Mouse (Mus musculus) limb, embryonic 13.5 days (tissue): ENCODE measurements around the gene Tmem203. TPM values are rescaled to one million over a fixed set of nuclear protein-coding genes. Genes with fewer than 3 reads are reported as not detected.

Experiments
- ATAC-seq: fragments of 200-750 bp; cut with Nextera tagmentation; 2 replicates; pipeline ENCODE4 v1.8.0; 2017; ENCODE audit warnings: low read depth, moderate number of reproducible peaks, moderate TSS enrichment; ENCODE audit not compliant: low FRiP score
- H3K27ac ChIP-seq: fragments of 300-500 bp; sonication (generic); 2 replicates; pipeline ENCODE4 v1.5.1; 2015; ENCODE audit warnings: inconsistent platforms, mild to moderate bottlenecking, moderate library complexity
- H3K27me3 ChIP-seq: fragments of 300-500 bp; sonication (generic); 2 replicates; pipeline ENCODE4 v1.6.1; 2015; ENCODE audit warnings: mild to moderate bottlenecking, inconsistent platforms
- H3K36me3 ChIP-seq: fragments of 300-500 bp; sonication (generic); 2 replicates; pipeline ENCODE4 v1.6.1; 2015; ENCODE audit warnings: inconsistent platforms, mild to moderate bottlenecking, moderate library complexity
- H3K4me1 ChIP-seq: fragments of 300-500 bp; sonication (generic); 2 replicates; pipeline ENCODE4 v1.6.1; 2015; ENCODE audit warnings: inconsistent platforms
- H3K4me2 ChIP-seq: fragments of 300-500 bp; sonication (generic); replicated peaks from 2 replicates; pipeline ENCODE4 v1.6.1; 2015; ENCODE audit warnings: inconsistent platforms, mild to moderate bottlenecking, moderate library complexity
- H3K4me3 ChIP-seq: fragments of 300-500 bp; sonication (generic); 2 replicates; pipeline ENCODE4 v1.5.1; 2015; ENCODE audit warnings: moderate library complexity, mild to moderate bottlenecking, inconsistent platforms
- H3K9ac ChIP-seq: fragments of 300-500 bp; sonication (generic); 2 replicates; pipeline ENCODE4 v1.6.1; 2015; ENCODE audit warnings: mild to moderate bottlenecking, inconsistent platforms
- H3K9me3 ChIP-seq: fragments of 300-500 bp; sonication (generic); 2 replicates; pipeline ENCODE4 v1.6.1; 2016; ENCODE audit warnings: inconsistent platforms
- WGBS: fragments of 180-500 bp; shearing (Covaris S2); methylation state at CpG from one replicate; pipeline ENCODE4 v1.1.7; 2015; 5-methylcytosine and 5-hydroxymethylcytosine counted together
- polyA plus RNA-seq: library from polyadenylated mRNA; unstranded; fragments of >200 nt; fragmentation: Nextera tagmentation; extraction: Ambion mirVana; gene quantifications from 2 replicates; pipeline ENCODE4 v1.2.1, GENCODE M21; 2015

Gene Tmem203
- polyA plus RNA-seq, 1 experiment from 2014 or later = 23.6 TPM

GRCm38 (mm10) chr2:25234551-25235220 lies 20.6 kb upstream of the Tmem203 start:
- Histone ChIP-seq H3K4me1 (no peaks in the 10 kb centered on the region), H3K36me3 (no peaks in the 10 kb centered on the region), H3K27ac (no peak overlapping the region), H3K9me3 (no peaks in the 10 kb centered on the region), H3K9ac (no peak overlapping the region), H3K27me3 (peaks cover 51% of the 10 kb centered on the region), H3K4me3 (no peak overlapping the region), H3K4me2 (no peak overlapping the region)
- ATAC-seq = no peak
- 70% methylated on average over 5 of the region's 5 CpGs for WGBS

- peaks cover 49% of the 10 kb centered on the region for H3K27me3 ChIP-seq
- no peaks in the 10 kb centered on the region for H3K36me3 ChIP-seq
- H3K9me3 ChIP-seq = no peaks in the 10 kb centered on the region
- no peak for ATAC-seq
- no peak within 1 kb of the TSS for H3K9ac ChIP-seq
- H3K4me2 ChIP-seq = no peak within 1 kb of the TSS
- WGBS = 37% methylated on average over 8 of the region's 8 CpGs
- no peak within 1 kb of the TSS for H3K27ac ChIP-seq
- peaks cover 12% of the 10 kb centered on the region for H3K4me1 ChIP-seq
- no peak within 1 kb of the TSS for H3K4me3 ChIP-seq
Observed at GRCm38 (mm10) chr2:25236614-25237013, 18.6 kb upstream of the Tmem203 start, which contains the start of gene Rnf224. Rnf224 (minus strand) TSS chr2:25236787.

- H3K9ac ChIP-seq = no peak overlapping the region
- H3K4me2 ChIP-seq = no peak overlapping the region
- H3K36me3 ChIP-seq = no peaks in the 10 kb centered on the region
- no peak overlapping the region for H3K4me3 ChIP-seq
- no peak for ATAC-seq
- no peaks in the 10 kb centered on the region for H3K9me3 ChIP-seq
- no peak overlapping the region for H3K27ac ChIP-seq
- WGBS = 64% methylated on average over 4 of the region's 4 CpGs
- H3K4me1 ChIP-seq = peaks cover 20% of the 10 kb centered on the region
- H3K27me3 ChIP-seq = peaks cover 50% of the 10 kb centered on the region
Observed at GRCm38 (mm10) chr2:25237522-25237921, 17.7 kb upstream of the Tmem203 start.

GRCm38 (mm10) chr2:25238106-25238505 lies 17.1 kb upstream of the Tmem203 start:
- H3K4me3 ChIP-seq = no peak overlapping the region
- H3K9me3 ChIP-seq = no peaks in the 10 kb centered on the region
- H3K27ac ChIP-seq = no peak overlapping the region
- no peaks in the 10 kb centered on the region for H3K36me3 ChIP-seq
- H3K4me2 ChIP-seq = no peak overlapping the region
- ATAC-seq = no peak
- peaks cover 24% of the 10 kb centered on the region for H3K4me1 ChIP-seq
- H3K27me3 ChIP-seq = peaks cover 51% of the 10 kb centered on the region
- no peak overlapping the region for H3K9ac ChIP-seq

- ATAC-seq = no peak
- Histone ChIP-seq H3K36me3 (no peaks in the 10 kb centered on the region), H3K9me3 (no peaks in the 10 kb centered on the region), H3K9ac (no peak overlapping the region), H3K4me1 (peaks cover 24% of the 10 kb centered on the region), H3K27ac (no peak overlapping the region), H3K4me2 (no peak overlapping the region), H3K27me3 (peaks cover 55% of the 10 kb centered on the region), H3K4me3 (no peak overlapping the region)
- 86% methylated on average over 3 of the region's 3 CpGs for WGBS
Observed at GRCm38 (mm10) chr2:25239766-25240165, 15.5 kb upstream of the Tmem203 start.

- H3K27ac ChIP-seq = peak overlapping the region; percentile 11; the same call in 1 of the 2 replicates
- 51% methylated on average over 8 of the region's 8 CpGs for WGBS
- peak; percentile 22 for ATAC-seq
Observed at GRCm38 (mm10) chr2:25240310-25240709, 14.9 kb upstream of the Tmem203 start.

GRCm38 (mm10) chr2:25240723-25241437 lies 14.4 kb upstream of the Tmem203 start:
- Histone ChIP-seq H3K4me1 (peaks cover 24% of the 10 kb centered on the region), H3K36me3 (peaks cover 8% of the 10 kb centered on the region), H3K27ac (peak overlapping the region; percentile 11; the same call in 1 of the 2 replicates), H3K9ac (peak overlapping the region; percentile 58), H3K27me3 (peaks cover 54% of the 10 kb centered on the region), H3K9me3 (no peaks in the 10 kb centered on the region), H3K4me2 (peak overlapping the region; percentile 95), H3K4me3 (peak overlapping the region; percentile 58)
- peak; percentile 80 for ATAC-seq
- WGBS = 2% methylated on average over 29 of the region's 29 CpGs

More at GRCm38 (mm10) chr2:25240310-25240709, 14.9 kb upstream of the Tmem203 start:
- peaks cover 24% of the 10 kb centered on the region for H3K4me1 ChIP-seq
- H3K4me3 ChIP-seq = peak overlapping the region; percentile 58
- no peaks in the 10 kb centered on the region for H3K9me3 ChIP-seq
- H3K36me3 ChIP-seq = 0 out of 2 replicates have a peak, but pooled peaks cover 2% of the 10 kb centered on the region
- peak overlapping the region; percentile 58 for H3K9ac ChIP-seq
- peaks cover 55% of the 10 kb centered on the region for H3K27me3 ChIP-seq
- H3K4me2 ChIP-seq = peak overlapping the region; percentile 95

- Histone ChIP-seq H3K9me3 (no peaks in the 10 kb centered on the region), H3K36me3 (peaks cover 13% of the 10 kb centered on the region), H3K27ac (no peak overlapping the region), H3K4me1 (peaks cover 24% of the 10 kb centered on the region), H3K27me3 (peaks cover 49% of the 10 kb centered on the region), H3K9ac (peak overlapping the region; percentile 70; the same call in 1 of the 2 replicates), H3K4me2 (peak overlapping the region; percentile 95), H3K4me3 (peak overlapping the region; percentile 58)
- 13% methylated on average over 6 of the region's 6 CpGs for WGBS
- no peak for ATAC-seq
Observed at GRCm38 (mm10) chr2:25241438-25241775, 13.8 kb upstream of the Tmem203 start.

- H3K9me3 ChIP-seq = no peaks in the 10 kb centered on the region
- H3K4me1 ChIP-seq = peaks cover 24% of the 10 kb centered on the region
- WGBS = 0% methylated on average over 39 of the region's 59 CpGs
- peaks cover 45% of the 10 kb centered on the region for H3K27me3 ChIP-seq
- peak within 1 kb of the TSS; percentile 70 for H3K9ac ChIP-seq
- no peak for ATAC-seq
- peak within 1 kb of the TSS; percentile 58 for H3K4me3 ChIP-seq
- peak within 1 kb of the TSS; percentile 95 for H3K4me2 ChIP-seq
- H3K36me3 ChIP-seq = peaks cover 18% of the 10 kb centered on the region
- no peak within 1 kb of the TSS for H3K27ac ChIP-seq
Observed at GRCm38 (mm10) chr2:25242101-25242506, 13.1 kb upstream of the Tmem203 start, which contains the start of the genes Rnf208 and Cysrt1. Rnf208 (plus strand) TSS chr2:25242255. Cysrt1 (minus strand) TSS chr2:25242452.

- 74% methylated on average over 8 of the region's 8 CpGs for WGBS
- no peak for ATAC-seq
- Histone ChIP-seq H3K27ac (no peak overlapping the region), H3K4me2 (peak overlapping the region; percentile 95; the same call in 1 of the 2 replicates), H3K27me3 (peaks cover 45% of the 10 kb centered on the region), H3K9ac (no peak overlapping the region), H3K4me3 (no peak overlapping the region), H3K36me3 (peaks cover 30% of the 10 kb centered on the region), H3K9me3 (no peaks in the 10 kb centered on the region), H3K4me1 (peaks cover 24% of the 10 kb centered on the region)
Observed at GRCm38 (mm10) chr2:25243342-25243741, 11.9 kb upstream of the Tmem203 start.

- Histone ChIP-seq H3K36me3 (peaks cover 38% of the 10 kb centered on the region), H3K4me3 (no peak overlapping the region), H3K27ac (no peak overlapping the region), H3K9ac (no peak overlapping the region), H3K4me1 (peaks cover 24% of the 10 kb centered on the region), H3K9me3 (no peaks in the 10 kb centered on the region), H3K4me2 (no peak overlapping the region), H3K27me3 (peaks cover 40% of the 10 kb centered on the region)
- ATAC-seq = no peak
- WGBS = 83% methylated on average over 4 of the region's 4 CpGs
Observed at GRCm38 (mm10) chr2:25244144-25244543, 11.1 kb upstream of the Tmem203 start.
